Mouse (Mus musculus) stomach, embryonic 14.5 days (tissue): ENCODE measurements around the gene Mapkbp1. TPM values are rescaled to one million over a fixed set of nuclear protein-coding genes. Genes with fewer than 3 reads are reported as not detected.

Source experiments
- ATAC-seq: fragments of 200-750 bp; cut with Nextera tagmentation; 2 replicates; pipeline ENCODE4 v1.8.0; 2017; ENCODE audit warnings: low read depth, moderate TSS enrichment; ENCODE audit not compliant: insufficient number of reproducible peaks, insufficient read depth, low FRiP score
- H3K27ac ChIP-seq: fragments of 300-500 bp; sonication (generic); 2 replicates; pipeline ENCODE4 v1.5.1; 2014; ENCODE audit warnings: mild to moderate bottlenecking, low read length, moderate library complexity, mixed read lengths
- H3K27me3 ChIP-seq: fragments of 300-500 bp; sonication (generic); 2 replicates; pipeline ENCODE4 v1.6.1; 2014; ENCODE audit warnings: low read length, control low read depth, mixed read lengths; ENCODE audit not compliant: control insufficient read depth, insufficient read depth
- H3K36me3 ChIP-seq: fragments of 300-500 bp; sonication (generic); 2 replicates; pipeline ENCODE4 v1.6.1; 2014; ENCODE audit warnings: mild to moderate bottlenecking, control low read depth, low read length, moderate library complexity, mixed read lengths; ENCODE audit not compliant: control insufficient read depth, insufficient read depth
- H3K4me1 ChIP-seq: fragments of 300-500 bp; sonication (generic); 2 replicates; pipeline ENCODE4 v1.6.1; 2014; ENCODE audit warnings: low read length, control low read depth, mixed read lengths; ENCODE audit not compliant: control insufficient read depth, insufficient read depth
- H3K4me2 ChIP-seq: fragments of 300-500 bp; sonication (generic); replicated peaks from 2 replicates; pipeline ENCODE4 v1.6.1; 2014; ENCODE audit warnings: low read depth, low read length, control low read depth
- H3K4me3 ChIP-seq: fragments of 300-500 bp; sonication (generic); 2 replicates; pipeline ENCODE4 v1.5.1; 2014; ENCODE audit warnings: low read depth, low read length, control low read depth
- H3K9ac ChIP-seq: fragments of 300-500 bp; sonication (generic); replicated peaks from 2 replicates; pipeline ENCODE4 v1.6.1; 2014; ENCODE audit warnings: low read depth, mild to moderate bottlenecking, control low read depth, low read length, moderate library complexity, mixed read lengths
- H3K9me3 ChIP-seq: fragments of 300-500 bp; sonication (generic); 2 replicates; pipeline ENCODE4 v1.6.1; 2016; ENCODE audit warnings: low read depth, low read length, control low read depth; ENCODE audit not compliant: control insufficient read depth
- WGBS: fragments of 180-500 bp; shearing (Covaris S2); extraction: QIAGEN DNeasy Blood & Tissue Kit; methylation state at CpG from one replicate; pipeline ENCODE4 v1.1.7; 2014; 5-methylcytosine and 5-hydroxymethylcytosine counted together
- polyA plus RNA-seq: library from polyadenylated mRNA; unstranded; fragments of >200 nt; fragmentation: Nextera tagmentation; extraction: Ambion mirVana; gene quantifications from 2 replicates; pipeline ENCODE4 v1.2.1, GENCODE M21; 2014

Gene Mapkbp1
- polyA plus RNA-seq, 1 experiment from 2014 or later = 4.8 TPM

- H3K9ac ChIP-seq = no peak within 1 kb of the TSS
- no peaks in the 10 kb centered on the region for H3K27me3 ChIP-seq
- ATAC-seq = no peak
- peaks cover 7% of the 10 kb centered on the region for H3K4me1 ChIP-seq
- no peak within 1 kb of the TSS for H3K4me2 ChIP-seq
- WGBS = 89% methylated on average over 12 of the region's 12 CpGs
- no peak within 1 kb of the TSS for H3K4me3 ChIP-seq
- peaks cover 29% of the 10 kb centered on the region for H3K36me3 ChIP-seq
- no peaks in the 10 kb centered on the region for H3K9me3 ChIP-seq
- no peak within 1 kb of the TSS for H3K27ac ChIP-seq
Observed at GRCm38 (mm10) chr2:120032726-120033467, 60.4 kb downstream of the Mapkbp1 start, which contains the start of gene Pla2g4b. Gene Pla2g4b (plus strand): TSS chr2:120033417.

GRCm38 (mm10) chr2:120033726-120034125 is 61.2 kb downstream of the Mapkbp1 start:
- Histone ChIP-seq H3K27me3 (no peaks in the 10 kb centered on the region), H3K9ac (no peak overlapping the region), H3K4me2 (no peak overlapping the region), H3K36me3 (peaks cover 31% of the 10 kb centered on the region), H3K4me1 (no peaks in the 10 kb centered on the region), H3K4me3 (no peak overlapping the region), H3K27ac (no peak overlapping the region), H3K9me3 (no peaks in the 10 kb centered on the region)
- 72% methylated on average over 5 of the region's 5 CpGs for WGBS
- no peak for ATAC-seq

- H3K36me3 ChIP-seq = peaks cover 46% of the 10 kb centered on the region
- WGBS = 92% methylated on average over 9 of the region's 9 CpGs
- H3K9ac ChIP-seq = no peak overlapping the region
- no peaks in the 10 kb centered on the region for H3K4me1 ChIP-seq
- no peak overlapping the region for H3K4me2 ChIP-seq
- H3K9me3 ChIP-seq = no peaks in the 10 kb centered on the region
- no peak overlapping the region for H3K27ac ChIP-seq
- no peak for ATAC-seq
- H3K4me3 ChIP-seq = no peak overlapping the region
- H3K27me3 ChIP-seq = no peaks in the 10 kb centered on the region
Observed at GRCm38 (mm10) chr2:120037744-120038143, 65.2 kb downstream of the Mapkbp1 start.

GRCm38 (mm10) chr2:120040991-120041390 is 68.5 kb downstream of the Mapkbp1 start:
- no peaks in the 10 kb centered on the region for H3K27me3 ChIP-seq

GRCm38 (mm10) chr2:120044101-120044603 is 71.7 kb downstream of the Mapkbp1 start:
- no peak overlapping the region for H3K4me2 ChIP-seq
- peaks cover 20% of the 10 kb centered on the region for H3K36me3 ChIP-seq
- H3K27ac ChIP-seq = 0 out of 2 replicates have a peak overlapping the region, but pooled peaks have one; percentile 10
- H3K4me1 ChIP-seq = peaks cover 12% of the 10 kb centered on the region; the same call in 1 of the 2 replicates
- ATAC-seq = peak; percentile 73
- 43% methylated on average over 4 of the region's 4 CpGs for WGBS
- no peak overlapping the region for H3K9ac ChIP-seq
- no peaks in the 10 kb centered on the region for H3K9me3 ChIP-seq
- no peaks in the 10 kb centered on the region for H3K27me3 ChIP-seq
- H3K4me3 ChIP-seq = no peak overlapping the region

More at GRCm38 (mm10) chr2:120040991-120041390, 68.5 kb downstream of the Mapkbp1 start:
- Histone ChIP-seq H3K36me3 (peaks cover 32% of the 10 kb centered on the region), H3K4me2 (no peak overlapping the region), H3K4me3 (no peak overlapping the region), H3K27ac (no peak overlapping the region), H3K9ac (no peak overlapping the region), H3K4me1 (0 out of 2 replicates have a peak, but pooled peaks cover 5% of the 10 kb centered on the region), H3K9me3 (no peaks in the 10 kb centered on the region)
- no peak for ATAC-seq
- 82% methylated on average over 5 of the region's 5 CpGs for WGBS

- Histone ChIP-seq H3K4me2 (no peak overlapping the region), H3K36me3 (peaks cover 17% of the 10 kb centered on the region), H3K4me3 (no peak overlapping the region), H3K9me3 (no peaks in the 10 kb centered on the region), H3K27me3 (no peaks in the 10 kb centered on the region), H3K9ac (no peak overlapping the region), H3K4me1 (peaks cover 12% of the 10 kb centered on the region; the same call in 1 of the 2 replicates), H3K27ac (peak overlapping the region; percentile 39; the same call in 1 of the 2 replicates)
- ATAC-seq = no peak
- WGBS = 69% methylated on average over 3 of the region's 3 CpGs
Observed at GRCm38 (mm10) chr2:120044676-120045075, 72.2 kb downstream of the Mapkbp1 start.

- H3K4me2 ChIP-seq = no peak overlapping the region
- ATAC-seq = 0 out of 2 replicates have a peak, but pooled peaks have one; percentile 34
- H3K4me3 ChIP-seq = no peak overlapping the region
- H3K4me1 ChIP-seq = peaks cover 12% of the 10 kb centered on the region; the same call in 1 of the 2 replicates
- no peak overlapping the region for H3K27ac ChIP-seq
- H3K27me3 ChIP-seq = no peaks in the 10 kb centered on the region
- H3K9me3 ChIP-seq = no peaks in the 10 kb centered on the region
- 66% methylated on average over 14 of the region's 14 CpGs for WGBS
- no peak overlapping the region for H3K9ac ChIP-seq
- peaks cover 4% of the 10 kb centered on the region; the same call in 1 of the 2 replicates for H3K36me3 ChIP-seq
Observed at GRCm38 (mm10) chr2:120046486-120047310, 74.2 kb downstream of the Mapkbp1 start.

GRCm38 (mm10) chr2:120048173-120048572 is 75.7 kb downstream of the Mapkbp1 start:
- Histone ChIP-seq H3K27me3 (no peaks in the 10 kb centered on the region), H3K9me3 (no peaks in the 10 kb centered on the region), H3K36me3 (no peaks in the 10 kb centered on the region), H3K9ac (no peak overlapping the region), H3K27ac (no peak overlapping the region), H3K4me1 (peaks cover 12% of the 10 kb centered on the region; the same call in 1 of the 2 replicates), H3K4me3 (no peak overlapping the region), H3K4me2 (no peak overlapping the region)
- WGBS = 75% methylated on average over 9 of the region's 9 CpGs
- ATAC-seq = no peak
